Mouse (Mus musculus) regulatory T cell (primary cell): ENCODE measurements around the gene Mcm6.
"Not testable (repeated sequence)": the region's sequence is repeated elsewhere in the genome, so short reads cannot be mapped to it uniquely, and the experiment has no call there.

ENCODE experiments used
- in situ Hi-C: fragments of 300-600 bp; cut with MboI, MseI; formaldehyde crosslinking; loops from one replicate; pipeline ENCODE4 v1.15.1; 2025; ENCODE audit warnings: high pct_unique_total_duplicates

The Mcm6 gene

DNA sequence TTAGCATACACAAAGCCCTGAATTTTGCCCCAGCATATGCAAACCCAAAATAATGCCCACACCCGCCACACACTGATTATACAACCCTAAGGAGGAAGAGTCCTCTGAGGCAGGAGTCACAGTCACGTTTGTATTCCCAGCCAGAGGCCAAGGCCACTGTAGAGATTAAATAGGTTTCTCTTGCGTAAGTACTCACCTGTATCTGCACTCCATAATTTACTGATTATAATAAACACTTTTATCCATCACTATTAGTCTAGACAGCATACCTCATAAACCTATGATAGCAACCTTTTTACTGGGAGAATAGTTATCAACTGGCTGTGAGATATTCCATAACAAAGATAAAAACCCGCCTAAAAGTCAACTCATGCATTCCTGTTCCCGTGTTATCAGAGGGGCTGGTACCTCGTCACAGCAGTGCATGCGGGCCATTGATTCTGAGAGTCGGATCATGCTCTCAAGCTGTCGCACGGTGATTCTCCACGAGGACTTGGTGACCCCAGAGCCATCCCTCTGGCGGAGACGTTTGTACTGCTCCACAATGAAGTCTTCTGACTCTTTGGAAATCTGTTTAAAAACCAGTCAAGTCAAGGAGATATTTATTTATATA lies 21.6 kb downstream of the Mcm6 start:
- in situ Hi-C loops = no loop called here

DNA sequence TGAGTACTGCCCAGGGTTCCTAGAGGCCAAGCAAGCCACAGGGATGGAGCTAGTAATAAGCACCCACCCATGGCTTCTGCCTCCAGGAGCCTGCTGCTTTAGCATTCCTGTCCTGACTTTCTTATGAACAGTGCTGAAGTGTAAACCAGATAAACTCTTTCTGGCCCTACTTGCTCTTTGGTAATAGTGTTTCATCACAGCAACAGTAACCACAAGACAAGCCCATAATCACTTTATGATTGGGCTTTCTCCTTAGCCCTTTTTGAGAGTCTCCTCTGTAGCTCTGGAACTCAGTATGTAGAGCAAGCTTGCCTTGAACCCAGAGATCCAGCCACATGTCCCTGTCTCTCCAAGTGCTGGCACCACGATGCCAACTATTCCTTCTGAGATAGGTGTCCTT lies 29.2 kb downstream of the Mcm6 start:
- in situ Hi-C loops = loop anchor here (5.0 kb wide), 1 partner anchor 63 kb away; no protein-coding TSS in a partner anchor

DNA sequence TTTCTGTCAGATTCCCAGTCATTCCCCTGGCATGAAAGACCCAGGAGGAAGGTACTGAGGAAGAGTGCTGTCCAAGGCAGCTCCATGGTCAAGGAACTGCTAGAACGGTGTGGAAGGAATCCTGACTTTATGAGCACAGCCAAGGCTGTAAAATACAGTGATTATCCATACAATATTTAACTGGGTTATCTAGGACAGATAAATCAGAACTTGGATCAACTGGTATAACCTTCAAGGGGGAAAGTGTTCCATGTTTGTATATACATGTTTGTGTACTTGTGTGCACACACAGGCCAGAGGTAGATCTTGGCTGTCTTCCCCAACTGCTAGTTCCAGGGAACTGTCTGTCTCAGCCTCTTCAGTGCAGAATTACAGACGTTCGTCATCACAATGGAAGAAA lies 31.2 kb downstream of the Mcm6 start, which contains the start of gene Lct:
TSS of gene Lct (minus strand) at position 101 of the 400 bp plus-strand sequence.
- in situ Hi-C loops = no loop called here

DNA sequence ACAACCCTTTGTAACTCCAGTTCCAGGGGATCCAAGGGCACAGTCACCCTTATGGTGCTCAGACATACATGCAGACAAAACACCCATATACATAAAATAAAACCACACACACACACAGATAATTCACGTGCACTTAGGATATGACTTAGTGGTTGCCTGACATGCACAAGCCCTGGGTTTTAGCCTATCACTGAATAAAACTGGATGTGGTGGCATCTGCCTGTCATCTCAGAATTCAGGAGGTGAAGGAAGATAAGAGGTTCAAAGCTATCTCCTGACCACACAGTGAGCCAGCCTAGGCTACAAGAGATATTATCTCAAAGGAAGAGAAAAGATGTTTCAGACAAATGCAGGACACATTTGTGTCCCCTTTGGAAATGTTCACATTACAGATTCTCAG lies 32.3 kb downstream of the Mcm6 start:
- in situ Hi-C loops = no loop called here

- in situ Hi-C loops = no loop called here
These were observed 34.7 kb downstream of the Mcm6 start for GRCm38 (mm10) chr1:128324776-128325175.

DNA sequence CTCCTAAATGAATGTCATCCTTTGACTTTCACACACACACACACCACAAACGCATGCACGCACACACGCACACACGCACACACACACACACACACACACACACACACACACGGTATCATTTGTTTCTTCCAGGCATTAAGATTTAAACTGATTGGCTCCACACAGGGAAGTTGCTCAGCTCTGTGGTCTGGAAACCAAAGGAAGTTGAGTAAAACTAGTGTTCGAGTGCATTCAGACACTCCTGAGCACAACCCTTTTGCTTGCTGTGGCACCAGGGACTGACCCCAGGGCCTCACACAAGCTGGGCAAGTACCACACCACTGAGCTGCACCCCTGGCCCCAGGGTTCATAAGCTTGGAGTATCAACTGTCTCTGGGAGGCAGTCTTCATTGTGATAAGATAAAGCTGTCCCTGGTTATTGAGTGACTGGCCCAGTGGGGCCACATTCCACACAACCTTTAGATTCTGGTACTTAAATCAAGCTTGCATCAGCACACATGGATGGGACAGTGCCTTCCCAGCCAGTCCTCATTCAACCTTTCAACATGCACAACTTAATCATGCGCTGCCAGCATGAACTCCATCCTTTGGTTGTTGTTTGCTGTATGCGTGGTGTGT lies 36.3 kb downstream of the Mcm6 start:
- in situ Hi-C loops = no loop called here

GRCm38 (mm10) chr1:128319266-128319665 lies 40.2 kb downstream of the Mcm6 start:
- in situ Hi-C loops = not testable (repeated sequence)

- in situ Hi-C loops = no loop called here
These were observed 44.8 kb downstream of the Mcm6 start for GRCm38 (mm10) chr1:128314665-128315064.

DNA sequence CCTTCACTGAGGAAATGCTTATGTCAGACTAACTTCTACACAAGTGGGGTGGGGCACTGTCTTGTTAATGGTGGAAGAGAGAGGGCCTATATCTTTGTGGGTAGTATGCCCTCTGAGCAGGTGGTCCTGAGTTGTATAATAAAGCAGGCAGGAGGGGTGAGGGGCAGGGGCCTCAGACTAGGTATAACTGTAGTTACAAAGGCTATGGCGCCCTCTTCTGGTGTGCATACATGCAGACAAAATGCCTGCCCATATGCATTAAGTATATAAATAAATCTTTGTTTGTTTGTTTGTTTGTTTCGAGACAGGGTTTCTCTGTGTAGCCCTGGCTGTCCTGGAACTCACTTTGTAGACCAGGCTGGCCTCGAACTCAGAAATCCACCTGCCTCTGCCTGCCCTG lies 50.4 kb downstream of the Mcm6 start:
- in situ Hi-C loops = no loop called here

- in situ Hi-C loops = no loop called here
These were observed 55.6 kb downstream of the Mcm6 start for GRCm38 (mm10) chr1:128303900-128304299.

GRCm38 (mm10) chr1:128295717-128296528 lies 63.5 kb downstream of the Mcm6 start:
- in situ Hi-C loops = no loop called here

DNA sequence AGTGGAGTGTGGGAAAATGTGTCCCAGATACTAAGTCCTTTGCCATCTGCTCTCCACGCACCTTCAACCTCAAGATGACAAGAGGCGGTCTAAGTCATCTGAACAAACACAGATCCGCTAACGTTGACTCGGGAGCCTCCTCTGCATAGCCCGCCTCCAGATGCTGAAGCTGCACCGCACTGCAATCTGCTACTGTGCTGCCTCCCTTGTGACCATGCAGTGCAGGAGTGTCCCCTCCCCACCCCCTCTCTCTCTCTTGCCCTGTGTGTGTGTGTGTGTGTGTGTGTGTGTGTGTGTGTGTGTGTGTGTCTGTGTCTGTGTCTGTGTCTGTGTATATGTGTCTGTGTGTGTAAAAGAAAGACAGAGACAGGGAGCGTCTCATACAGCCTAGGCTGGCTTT lies 64.2 kb downstream of the Mcm6 start:
- in situ Hi-C loops = no loop called here

GRCm38 (mm10) chr1:128293524-128293923 lies 65.9 kb downstream of the Mcm6 start:
- in situ Hi-C loops = no loop called here

GRCm38 (mm10) chr1:128290295-128290694 lies 69.2 kb downstream of the Mcm6 start:
- in situ Hi-C loops = no loop called here

DNA sequence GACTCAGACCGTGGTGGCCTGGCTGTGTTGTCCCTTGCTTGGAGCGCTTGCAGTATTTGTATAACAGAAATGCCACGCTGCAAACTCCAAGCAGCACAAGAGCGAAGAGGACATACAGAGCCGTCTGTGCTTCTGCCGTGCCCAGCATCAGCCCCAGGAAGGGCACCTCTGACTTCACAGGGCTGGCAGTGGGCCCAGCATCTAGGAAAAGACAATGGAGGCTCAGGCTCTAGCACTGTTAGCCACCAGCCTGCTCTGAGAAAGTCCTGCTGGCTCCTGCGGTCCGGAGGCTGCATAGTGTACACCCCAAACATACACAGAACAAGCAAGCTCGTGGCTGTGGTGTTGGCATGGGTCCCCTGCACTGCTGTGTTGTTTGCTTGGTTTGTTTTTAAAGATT lies 74.3 kb downstream of the Mcm6 start:
- in situ Hi-C loops = no loop called here

GRCm38 (mm10) chr1:128284157-128284690 lies 75.2 kb downstream of the Mcm6 start:
- in situ Hi-C loops = no loop called here

- in situ Hi-C loops = no loop called here
These were observed 76.5 kb downstream of the Mcm6 start for GRCm38 (mm10) chr1:128282924-128283323.

DNA sequence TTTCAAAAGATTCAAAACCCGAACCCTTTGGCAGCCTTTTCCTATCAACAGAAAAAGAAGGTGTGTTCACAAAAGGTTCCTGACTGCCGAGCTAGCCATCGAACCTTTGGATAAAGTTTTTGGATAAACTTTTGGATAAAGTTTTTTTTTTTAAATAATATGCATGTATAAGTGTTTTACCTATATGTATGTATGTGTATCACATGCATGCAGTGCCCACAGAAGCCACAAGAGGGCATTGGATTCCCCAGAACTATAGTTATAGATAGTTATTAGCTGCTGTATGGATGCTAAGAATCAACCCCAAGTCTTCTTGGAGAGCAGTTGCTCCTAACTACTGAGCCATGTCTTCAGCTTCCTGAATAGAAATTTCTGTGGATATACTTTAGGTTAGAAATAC lies 77.7 kb downstream of the Mcm6 start:
- in situ Hi-C loops = no loop called here
